Mouse (Mus musculus) liver, adult 2 months (tissue): ENCODE results near the gene Slc15a2. TPM values are rescaled to one million over a fixed set of nuclear protein-coding genes. Genes with fewer than 3 reads are reported as not detected.

Experiments
- DNase-seq: peaks from one replicate; pipeline ENCODE4 v3.0.0-alpha.2; 2011; ENCODE audit warnings: low read depth, low spot score; ENCODE audit errors: extremely low read depth
- H3K27ac ChIP-seq: fragments of 200-500 bp; replicated peaks from 2 replicates; pipeline ENCODE4 v1.5.1; 2012; ENCODE audit warnings: low read depth, mild to moderate bottlenecking, control low read depth, inconsistent platforms, low read length; ENCODE audit not compliant: insufficient read depth
- H3K27me3 ChIP-seq: fragments of 200-500 bp; 2 replicates; pipeline ENCODE4 v1.6.1; 2012; ENCODE audit warnings: mild to moderate bottlenecking, moderate library complexity, low read length, inconsistent platforms; ENCODE audit not compliant: control insufficient read depth, insufficient read depth
- H3K36me3 ChIP-seq: fragments of 200-500 bp; 2 replicates; pipeline ENCODE4 v1.6.1; 2012; ENCODE audit warnings: low read length, inconsistent platforms; ENCODE audit not compliant: control insufficient read depth, insufficient read depth
- H3K4me1 ChIP-seq: fragments of 200-500 bp; 2 replicates; pipeline ENCODE4 v1.6.1; 2011; ENCODE audit warnings: low read length; ENCODE audit not compliant: control insufficient read depth, insufficient read depth
- H3K4me3 ChIP-seq: fragments of 200-500 bp; 2 replicates; pipeline ENCODE4 v1.5.1; 2011; ENCODE audit warnings: low read depth, mild to moderate bottlenecking, control low read depth, low read length, moderate library complexity; ENCODE audit not compliant: insufficient read depth
- H3K79me2 ChIP-seq: fragments of 200-500 bp; 2 replicates; pipeline ENCODE4 v1.6.1; 2012; ENCODE audit warnings: inconsistent platforms, mild to moderate bottlenecking, low read length, moderate library complexity; ENCODE audit not compliant: control insufficient read depth, insufficient read depth
- H3K9ac ChIP-seq: fragments of 200-500 bp; 2 replicates; pipeline ENCODE4 v1.6.1; 2012; ENCODE audit warnings: low read depth, mild to moderate bottlenecking, control low read depth, inconsistent platforms, low read length
- CTCF ChIP-seq: fragments of 200-500 bp; IDR thresholded peaks from 2 replicates; pipeline ENCODE4 v1.5.1; 2011; ENCODE audit warnings: low read depth, low read length, control low read depth
- POLR2A ChIP-seq: fragments of 200-500 bp; IDR thresholded peaks from 2 replicates; pipeline ENCODE4 v1.6.1; 2011; ENCODE audit warnings: low read length, control low read depth; ENCODE audit not compliant: insufficient read depth; ENCODE audit errors: extremely low read depth
- WGBS: fragments of 180-500 bp; shearing (Covaris S2); methylation state at CpG from one replicate; pipeline ENCODE4 v1.1.7; 2018; 5-methylcytosine and 5-hydroxymethylcytosine counted together
- polyA plus RNA-seq: library from polyadenylated mRNA; depleted of rRNA; stranded (reverse); fragments of >200 nt; gene quantifications from 2 replicates; pipeline ENCODE4 v1.2.3, GENCODE M21; 2012
- total RNA-seq: library from RNA; depleted of rRNA; stranded (reverse); fragments of >200 nt; gene quantifications from 2 replicates; pipeline ENCODE4 v1.2.3, GENCODE M21; 2014

Slc15a2 gene
- total and polyA plus RNA-seq, 2 experiments = 0.24 to 6.9 TPM

DNA sequence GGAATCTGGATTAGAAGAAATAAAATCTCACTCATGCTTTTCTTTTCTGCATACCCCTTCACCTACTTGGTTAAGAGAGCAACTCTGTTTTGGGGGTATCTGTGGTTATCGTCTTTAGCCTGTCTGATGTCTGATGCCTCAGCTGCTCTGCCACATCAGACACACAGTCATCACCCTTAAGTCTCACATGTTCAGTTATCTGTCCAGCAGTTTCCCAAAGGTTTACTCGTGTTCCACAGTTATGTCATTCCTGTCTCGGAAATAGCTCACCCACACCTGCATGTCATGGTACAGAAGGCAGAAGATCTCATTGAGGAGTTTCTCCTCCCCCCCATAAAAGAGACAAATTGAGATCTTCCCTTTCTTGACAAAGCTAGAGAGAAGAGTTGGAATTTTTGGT lies 36.0 kb upstream of the Slc15a2 start:
- Histone ChIP-seq H3K36me3 (no peaks in the 10 kb centered on the region), H3K79me2 (no peaks in the 10 kb centered on the region), H3K27ac (no peak overlapping the region), H3K4me3 (no peak overlapping the region), H3K4me1 (no peaks in the 10 kb centered on the region), H3K27me3 (no peaks in the 10 kb centered on the region), H3K9ac (no peak overlapping the region)
- DNase-seq = no peak
- TF ChIP-seq CTCF (no peak), POLR2A (no peak)
- 70% methylated on average over 3 of the region's 3 CpGs for WGBS

DNA sequence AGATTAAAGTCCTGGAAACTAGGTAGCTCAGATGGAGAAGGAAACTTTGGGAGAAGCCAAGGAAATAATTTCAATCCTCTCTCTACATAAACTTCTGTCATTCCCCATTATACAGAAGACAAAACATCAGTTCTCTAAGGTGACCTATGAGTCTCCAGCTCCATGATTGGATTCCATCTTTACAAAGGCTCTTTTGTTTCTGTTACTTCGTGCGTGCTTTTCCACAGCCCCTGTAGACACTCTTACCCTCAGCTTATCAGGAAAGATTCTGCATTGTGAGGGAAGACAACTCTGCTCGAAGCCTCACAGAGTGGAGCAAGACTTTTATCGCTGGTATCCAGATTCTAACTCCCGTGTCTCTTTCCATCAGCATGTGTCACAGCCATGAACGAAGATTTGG lies 35.3 kb upstream of the Slc15a2 start:
- 84% methylated on average over 6 of the region's 6 CpGs for WGBS

GRCm38 (mm10) chr16:36817321-36817926 lies 32.7 kb upstream of the Slc15a2 start:
- Histone ChIP-seq H3K4me3 (no peak overlapping the region), H3K27me3 (no peaks in the 10 kb centered on the region), H3K4me1 (no peaks in the 10 kb centered on the region), H3K36me3 (no peaks in the 10 kb centered on the region), H3K79me2 (no peaks in the 10 kb centered on the region), H3K27ac (no peak overlapping the region), H3K9ac (no peak overlapping the region)
- no peak for TF ChIP-seq POLR2A
- peak; percentile 47 for TF ChIP-seq CTCF
- DNase-seq = peak; percentile 73
- WGBS = 25% methylated on average over 7 of the region's 7 CpGs

More for the DNA sequence above, 35.3 kb upstream of the Slc15a2 start:
- no peak for TF ChIP-seq POLR2A
- TF ChIP-seq CTCF = no peak
- no peak overlapping the region for H3K4me3 ChIP-seq
- H3K27me3 ChIP-seq = no peaks in the 10 kb centered on the region
- H3K27ac ChIP-seq = no peak overlapping the region
- no peaks in the 10 kb centered on the region for H3K79me2 ChIP-seq
- H3K36me3 ChIP-seq = no peaks in the 10 kb centered on the region
- DNase-seq = no peak
- H3K4me1 ChIP-seq = no peaks in the 10 kb centered on the region
- no peak overlapping the region for H3K9ac ChIP-seq

DNA sequence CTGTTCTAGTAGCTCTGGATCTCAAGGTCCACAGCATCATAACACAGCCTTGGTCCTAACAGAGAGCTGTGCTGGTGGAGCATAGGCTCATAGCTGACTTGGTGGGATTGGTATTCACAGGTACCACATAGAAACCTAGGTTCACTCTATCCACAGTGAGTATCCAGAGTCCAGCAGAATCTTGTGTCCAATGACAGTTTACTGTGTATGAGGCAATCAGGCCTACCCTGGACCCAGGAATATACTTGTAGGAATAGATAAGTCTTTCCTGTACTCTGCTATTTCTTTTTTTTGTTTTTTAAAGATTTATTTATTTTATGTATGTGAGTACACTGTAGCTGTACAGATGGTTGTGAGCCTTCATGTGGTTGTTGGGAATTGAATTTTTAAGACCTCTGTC lies 32.2 kb upstream of the Slc15a2 start:
- no peaks in the 10 kb centered on the region for H3K27me3 ChIP-seq
- no peaks in the 10 kb centered on the region for H3K36me3 ChIP-seq
- no peak overlapping the region for H3K4me3 ChIP-seq
- TF ChIP-seq CTCF = no peak
- TF ChIP-seq POLR2A = no peak
- H3K27ac ChIP-seq = no peak overlapping the region
- no peaks in the 10 kb centered on the region for H3K79me2 ChIP-seq
- DNase-seq = no peak
- no peak overlapping the region for H3K9ac ChIP-seq
- H3K4me1 ChIP-seq = no peaks in the 10 kb centered on the region

- Histone ChIP-seq H3K4me1 (no peaks in the 10 kb centered on the region), H3K27ac (no peak overlapping the region), H3K4me3 (no peak overlapping the region), H3K36me3 (no peaks in the 10 kb centered on the region), H3K27me3 (no peaks in the 10 kb centered on the region), H3K9ac (no peak overlapping the region), H3K79me2 (no peaks in the 10 kb centered on the region)
- DNase-seq = no peak
- 78% methylated on average over 3 of the region's 3 CpGs for WGBS
- TF ChIP-seq CTCF = no peak
- TF ChIP-seq POLR2A = no peak
Observed at GRCm38 (mm10) chr16:36813680-36814079, 28.9 kb upstream of the Slc15a2 start.

- TF ChIP-seq POLR2A (no peak), CTCF (no peak)
- H3K27me3 ChIP-seq = no peaks in the 10 kb centered on the region
- H3K27ac ChIP-seq = no peak overlapping the region
- no peak overlapping the region for H3K9ac ChIP-seq
- H3K79me2 ChIP-seq = no peaks in the 10 kb centered on the region
- no peak overlapping the region for H3K4me3 ChIP-seq
- no peaks in the 10 kb centered on the region for H3K4me1 ChIP-seq
- 89% methylated on average over 3 of the region's 3 CpGs for WGBS
- DNase-seq = no peak
- no peaks in the 10 kb centered on the region for H3K36me3 ChIP-seq
Observed at GRCm38 (mm10) chr16:36808616-36809015, 23.9 kb upstream of the Slc15a2 start.
